Mouse (Mus musculus): Measurements from ENCODE around the gene Ssbp3. TPM values are rescaled to one million over a fixed set of nuclear protein-coding genes. Genes with fewer than 3 reads are reported as not detected.
A peak's percentile ranks its signal among the peaks of the same experiment; 100 is the strongest.

Ssbp3 gene
- total RNA-seq, 1 experiment from 2014 or later: 53.3 TPM

DNA sequence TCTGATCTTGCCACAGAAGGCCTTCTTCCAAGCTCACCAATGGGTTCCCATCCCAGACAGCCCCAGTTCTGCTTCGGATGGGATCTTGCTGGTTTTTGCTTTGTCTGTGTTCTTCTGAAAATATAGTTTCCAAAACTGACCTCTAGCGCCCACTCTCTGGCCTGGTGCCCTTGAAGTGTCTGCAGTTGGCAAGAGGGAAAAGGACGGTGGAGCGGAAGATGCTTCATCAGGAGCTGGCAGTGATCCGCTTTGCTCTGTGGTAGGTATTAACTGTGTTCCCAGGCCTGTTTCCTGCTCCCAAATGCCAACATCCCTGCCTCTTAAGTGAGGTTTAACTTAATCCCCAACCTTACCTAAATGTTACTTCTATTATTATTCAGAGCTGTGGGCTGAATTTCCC is 43.3 kb downstream of the Ssbp3 start:
- ATAC-seq (replicated peaks; ENCODE audit: low read depth, poor library complexity, severe bottlenecking): no peak

DNA sequence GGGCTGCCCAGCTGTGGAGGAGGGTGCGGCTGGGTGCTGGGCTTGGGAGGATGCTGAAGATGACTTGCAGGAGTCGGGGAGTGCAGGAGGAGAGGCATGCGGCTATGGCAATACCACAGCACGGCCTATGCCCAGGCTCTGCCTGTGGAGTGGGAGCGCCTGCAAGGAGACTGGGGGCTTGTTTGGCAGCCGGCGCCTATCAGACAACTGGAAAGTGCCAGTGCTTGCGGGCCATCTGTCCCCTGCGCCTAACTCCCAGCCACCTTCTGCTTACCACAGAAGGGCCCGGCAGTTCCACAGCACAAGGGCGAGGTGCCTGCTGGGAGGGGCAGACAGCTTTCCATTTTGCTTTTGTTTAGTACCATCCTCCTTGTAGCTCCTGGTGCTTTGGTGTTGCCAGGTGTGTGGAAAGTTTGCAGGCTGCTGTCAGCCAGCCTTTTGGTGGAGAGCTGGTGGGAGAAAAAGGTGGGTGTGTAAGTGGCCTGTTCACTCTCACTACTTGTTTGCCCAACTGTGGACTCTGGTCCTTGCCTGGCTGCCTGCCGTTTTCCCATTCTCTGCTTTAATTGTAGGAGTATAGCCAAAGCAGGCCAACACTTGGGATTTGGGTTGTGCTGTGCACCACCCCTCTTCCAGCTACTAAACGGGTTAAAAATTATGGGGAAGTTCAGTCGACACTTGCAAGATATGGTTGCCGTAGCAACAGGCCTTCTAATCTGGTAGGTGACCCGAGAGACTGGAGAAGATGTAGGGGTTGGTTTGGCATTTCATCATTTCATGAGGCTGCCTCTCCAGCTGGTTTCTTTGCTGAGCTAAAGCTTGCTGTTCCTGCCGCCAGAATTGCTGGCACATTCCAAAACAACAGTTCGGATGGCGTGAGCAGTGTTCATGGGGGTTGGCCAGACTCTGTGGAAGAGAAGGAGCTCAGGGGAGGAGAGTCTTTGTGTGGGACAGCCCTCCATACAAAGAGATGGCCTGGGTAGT is 45.5 kb downstream of the Ssbp3 start:
- peak; percentile 65 for ATAC-seq (replicated peaks; ENCODE audit: low read depth, poor library complexity, severe bottlenecking)

DNA sequence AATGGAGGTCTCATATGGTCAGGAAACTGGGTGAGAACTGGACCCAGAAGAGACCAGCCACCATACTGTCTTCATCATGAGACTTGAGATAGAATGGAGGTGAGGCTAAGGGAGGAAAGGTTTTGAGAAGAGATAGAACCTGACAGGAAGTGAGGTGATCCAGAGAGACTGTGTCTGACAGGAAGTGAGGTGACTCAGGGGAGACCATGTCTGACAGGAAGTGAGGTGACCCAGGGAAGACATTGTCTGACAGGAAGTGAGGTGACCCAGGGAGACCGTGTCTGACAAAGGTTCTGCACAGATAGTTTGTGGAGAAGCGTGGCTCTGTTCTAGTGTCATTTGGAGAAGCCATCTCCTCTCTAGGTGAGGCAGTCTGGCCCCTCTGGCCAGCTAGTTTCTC is 47.6 kb downstream of the Ssbp3 start:
- no peak for ATAC-seq (replicated peaks; ENCODE audit: low read depth, poor library complexity, severe bottlenecking)

DNA sequence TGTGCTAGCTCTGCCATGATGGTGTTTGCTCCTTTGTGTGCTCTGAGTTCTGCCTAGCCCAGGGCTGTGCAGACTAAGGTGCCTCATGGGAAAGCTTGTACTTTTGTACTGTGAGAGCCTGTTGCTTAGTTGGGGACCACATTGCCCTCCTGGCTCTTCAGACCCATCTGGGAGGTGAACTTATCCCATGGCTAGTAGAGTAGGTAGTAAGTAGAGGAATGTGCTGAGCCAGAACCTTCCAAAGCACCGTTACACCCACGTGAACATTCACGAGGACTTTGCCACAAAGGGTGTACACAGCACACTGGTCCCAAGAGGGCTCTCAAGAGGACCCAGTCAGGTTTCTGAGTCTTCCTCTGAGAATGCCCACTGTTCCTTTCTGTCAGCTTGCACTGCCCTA is 48.1 kb downstream of the Ssbp3 start:
- no peak for ATAC-seq (replicated peaks; ENCODE audit: low read depth, poor library complexity, severe bottlenecking)

DNA sequence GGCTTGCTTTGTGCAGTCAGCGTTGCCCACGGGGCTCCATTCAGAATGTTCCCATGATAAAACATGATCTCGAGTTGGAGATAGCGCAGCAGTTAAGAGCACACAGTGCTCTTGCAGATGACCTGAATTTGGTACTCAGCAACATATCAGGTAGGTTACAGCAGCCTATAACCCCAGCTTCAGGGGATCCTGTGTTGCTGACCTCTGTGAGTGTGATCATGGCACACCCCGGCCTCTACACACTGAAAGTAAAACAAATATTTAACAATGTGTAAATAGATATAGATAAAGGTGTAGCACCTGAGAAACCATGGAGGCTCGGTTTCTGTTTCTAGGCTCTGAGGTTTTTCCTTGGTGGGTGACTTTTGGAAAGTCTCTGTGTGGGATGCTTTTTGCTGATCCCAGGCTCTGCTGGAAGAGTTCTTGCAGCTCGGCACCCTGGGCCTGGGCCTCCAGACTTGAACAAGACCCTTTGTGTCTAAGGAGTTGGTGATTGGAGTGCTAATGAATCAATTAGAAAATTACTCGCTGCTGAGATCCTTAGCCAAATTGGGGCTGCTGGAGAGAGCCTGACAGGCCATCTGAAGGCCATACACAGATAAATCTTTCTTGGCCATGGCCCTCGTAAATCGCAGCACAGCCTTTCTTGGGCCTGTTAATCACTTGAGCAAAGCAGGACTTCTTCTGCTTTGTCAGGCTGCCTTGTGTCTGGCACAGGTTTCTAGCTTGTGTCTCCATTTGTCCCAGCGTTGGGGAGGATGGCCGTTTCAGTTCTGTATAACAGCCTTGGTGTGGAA is 49.2 kb downstream of the Ssbp3 start:
- no peak for ATAC-seq (replicated peaks; ENCODE audit: low read depth, poor library complexity, severe bottlenecking)

DNA sequence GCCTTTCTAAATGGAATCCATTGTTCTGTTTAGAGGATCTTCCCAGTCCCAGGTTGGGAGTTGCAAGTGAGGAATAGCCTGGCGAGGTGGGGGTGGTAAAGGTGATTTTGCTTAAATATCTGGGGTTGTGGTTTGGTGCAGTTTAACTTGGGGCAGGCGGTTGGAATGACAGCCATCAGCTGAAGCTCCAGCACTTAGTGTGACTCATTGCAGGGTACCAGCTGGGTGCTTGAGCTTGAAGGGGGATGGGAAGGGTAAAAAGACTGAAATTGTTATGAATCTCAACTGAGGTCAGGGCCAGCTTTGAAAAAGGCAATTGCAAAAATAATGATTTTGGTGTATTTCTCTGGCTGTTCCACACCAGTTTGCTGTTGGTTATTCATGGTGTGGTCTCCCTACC is 50.0 kb downstream of the Ssbp3 start:
- ATAC-seq (replicated peaks; ENCODE audit: low read depth, poor library complexity, severe bottlenecking): no peak

DNA sequence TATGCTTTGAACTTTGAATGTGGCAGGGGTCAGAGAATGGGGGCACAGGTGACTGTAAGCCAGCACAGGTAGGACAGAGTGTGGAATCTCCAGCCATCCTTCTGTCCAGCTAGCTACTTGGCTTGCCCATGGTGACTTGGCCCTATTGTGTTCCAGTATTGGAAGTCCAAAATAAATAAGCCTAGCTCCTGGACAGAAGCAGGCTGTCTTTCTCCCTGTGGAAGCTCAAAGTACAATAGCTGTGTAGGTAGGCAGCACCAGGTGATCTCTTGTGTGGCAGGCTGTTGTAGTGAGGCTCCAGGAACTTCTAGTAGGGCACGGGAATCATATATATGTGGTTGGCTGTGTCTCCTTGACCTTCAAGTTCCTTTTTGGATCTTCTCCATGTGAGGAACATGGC is 50.8 kb downstream of the Ssbp3 start:
- no peak for ATAC-seq (replicated peaks; ENCODE audit: low read depth, poor library complexity, severe bottlenecking)

DNA sequence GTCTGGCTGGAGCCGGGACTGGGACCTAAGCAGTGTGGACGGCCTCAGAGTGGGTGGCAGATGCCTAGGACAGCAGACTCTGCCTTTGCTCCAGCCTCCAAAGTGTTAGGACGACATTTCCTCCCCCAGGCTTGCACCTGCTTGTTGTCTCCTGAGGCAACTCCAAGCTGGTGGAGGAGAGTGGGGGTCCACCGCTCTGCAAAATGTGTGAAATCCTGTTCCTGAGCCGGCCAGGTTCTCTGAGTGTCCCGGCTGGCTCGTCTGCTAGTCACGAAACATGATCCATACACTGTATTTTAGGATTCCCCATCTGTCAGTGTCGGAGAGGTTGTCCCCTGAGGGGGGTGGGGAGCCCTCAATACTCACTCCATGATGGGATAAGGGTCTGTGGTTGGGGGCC is 53.9 kb downstream of the Ssbp3 start:
- no peak for ATAC-seq (replicated peaks; ENCODE audit: low read depth, poor library complexity, severe bottlenecking)

DNA sequence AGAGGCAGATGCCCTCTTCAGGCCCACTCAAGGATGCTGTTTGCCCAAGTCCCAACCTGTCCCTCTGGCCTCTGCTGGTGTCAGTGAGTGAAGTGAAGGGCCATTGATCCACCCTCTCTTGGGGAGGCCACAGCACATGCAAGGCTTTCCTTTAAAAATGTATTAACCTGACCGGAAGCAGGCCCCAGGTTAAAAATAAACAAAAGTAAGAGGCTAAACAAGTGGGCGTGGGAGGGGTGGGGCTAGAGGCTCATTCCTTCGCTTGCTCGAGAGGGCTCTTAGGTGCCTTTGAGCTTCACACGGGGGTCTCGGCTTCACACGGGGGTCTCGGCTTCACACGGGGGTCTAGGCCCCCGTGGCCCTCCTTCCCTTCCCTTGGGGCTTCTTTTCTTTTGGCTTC is 54.5 kb downstream of the Ssbp3 start:
- no peak for ATAC-seq (replicated peaks; ENCODE audit: low read depth, poor library complexity, severe bottlenecking)

DNA sequence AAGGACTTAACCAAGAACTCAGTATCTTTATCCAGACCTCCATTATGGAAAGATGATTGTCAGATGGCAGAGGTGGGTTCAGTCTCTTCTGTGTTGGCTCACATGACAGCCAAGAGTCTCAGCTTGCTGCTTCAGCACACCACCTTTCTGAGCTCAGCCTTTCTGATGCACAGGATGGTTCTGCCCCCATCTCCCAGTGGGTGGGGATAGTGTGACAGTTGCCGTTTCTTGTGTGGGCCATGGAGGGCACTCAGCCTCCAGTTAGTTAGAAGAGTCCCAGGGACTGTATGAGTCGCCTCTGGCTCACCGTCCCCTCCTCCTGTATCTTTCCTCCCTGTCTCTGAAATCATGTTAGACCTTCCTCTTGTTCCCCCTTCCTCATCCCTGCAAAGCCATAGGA is 55.9 kb downstream of the Ssbp3 start:
- no peak for ATAC-seq (replicated peaks; ENCODE audit: low read depth, poor library complexity, severe bottlenecking)

DNA sequence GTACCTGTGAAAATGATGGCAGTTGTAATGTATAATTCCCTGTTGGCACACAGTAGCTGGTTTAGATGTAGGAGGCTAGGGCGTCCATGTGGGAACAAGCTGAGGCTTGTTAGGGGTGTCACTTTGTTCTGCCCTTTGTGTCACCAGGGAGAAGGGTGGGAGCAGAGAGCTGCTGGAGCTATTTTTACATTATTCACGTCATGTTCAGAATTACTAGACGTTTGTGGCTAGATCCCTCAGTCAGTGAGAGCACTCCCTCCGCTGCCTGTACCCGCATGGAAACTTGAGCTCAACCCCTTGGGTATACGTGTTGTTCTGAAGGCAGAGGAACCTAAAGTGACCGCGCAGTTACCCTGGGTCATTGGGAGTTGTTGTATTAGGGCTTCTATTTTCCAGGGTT is 58.4 kb downstream of the Ssbp3 start:
- peak; percentile 40; the same call in 1 of the 2 replicates for ATAC-seq (replicated peaks; ENCODE audit: low read depth, poor library complexity, severe bottlenecking)

DNA sequence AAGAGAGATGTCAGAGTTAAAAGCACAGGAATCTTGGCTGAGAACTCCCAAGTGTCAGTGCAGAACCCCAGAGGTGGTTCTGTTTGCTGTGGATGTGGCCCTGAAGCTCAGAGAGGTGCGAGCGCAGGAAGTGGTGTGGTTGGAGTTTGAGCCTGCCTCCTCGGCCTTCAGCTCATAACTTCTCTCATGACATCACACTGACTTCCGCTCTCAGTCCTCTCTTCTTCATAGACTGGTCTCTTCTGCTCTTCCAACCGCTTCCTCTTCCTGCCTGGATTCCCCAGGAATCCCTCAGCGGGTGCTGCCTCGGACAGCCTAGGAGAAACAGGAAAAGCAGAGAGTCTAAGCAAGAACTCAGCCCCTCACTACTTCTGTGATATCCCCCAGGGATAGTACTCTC is 60.3 kb downstream of the Ssbp3 start:
- ATAC-seq (replicated peaks; ENCODE audit: low read depth, poor library complexity, severe bottlenecking): peak; percentile 90

DNA sequence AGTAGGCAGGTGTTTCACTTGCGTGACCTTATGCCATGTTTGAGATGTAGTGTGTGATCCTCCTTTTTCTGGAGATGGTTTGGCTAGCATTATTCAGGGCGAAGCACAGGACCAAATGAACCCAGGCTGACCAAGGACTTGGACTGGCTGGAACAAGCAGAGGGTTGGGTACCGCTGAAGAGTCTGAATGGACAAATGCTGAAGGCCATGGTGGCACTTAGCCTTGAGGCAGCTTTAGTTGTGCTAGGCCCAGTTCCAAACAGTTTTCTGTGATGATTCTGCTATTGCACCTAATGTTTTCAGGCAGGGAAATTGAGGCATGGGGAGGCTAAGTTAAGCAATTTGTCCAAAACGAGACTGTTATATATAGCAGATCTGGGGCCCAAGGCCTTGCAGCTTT is 61.6 kb downstream of the Ssbp3 start:
- ATAC-seq (replicated peaks; ENCODE audit: low read depth, poor library complexity, severe bottlenecking): no peak

DNA sequence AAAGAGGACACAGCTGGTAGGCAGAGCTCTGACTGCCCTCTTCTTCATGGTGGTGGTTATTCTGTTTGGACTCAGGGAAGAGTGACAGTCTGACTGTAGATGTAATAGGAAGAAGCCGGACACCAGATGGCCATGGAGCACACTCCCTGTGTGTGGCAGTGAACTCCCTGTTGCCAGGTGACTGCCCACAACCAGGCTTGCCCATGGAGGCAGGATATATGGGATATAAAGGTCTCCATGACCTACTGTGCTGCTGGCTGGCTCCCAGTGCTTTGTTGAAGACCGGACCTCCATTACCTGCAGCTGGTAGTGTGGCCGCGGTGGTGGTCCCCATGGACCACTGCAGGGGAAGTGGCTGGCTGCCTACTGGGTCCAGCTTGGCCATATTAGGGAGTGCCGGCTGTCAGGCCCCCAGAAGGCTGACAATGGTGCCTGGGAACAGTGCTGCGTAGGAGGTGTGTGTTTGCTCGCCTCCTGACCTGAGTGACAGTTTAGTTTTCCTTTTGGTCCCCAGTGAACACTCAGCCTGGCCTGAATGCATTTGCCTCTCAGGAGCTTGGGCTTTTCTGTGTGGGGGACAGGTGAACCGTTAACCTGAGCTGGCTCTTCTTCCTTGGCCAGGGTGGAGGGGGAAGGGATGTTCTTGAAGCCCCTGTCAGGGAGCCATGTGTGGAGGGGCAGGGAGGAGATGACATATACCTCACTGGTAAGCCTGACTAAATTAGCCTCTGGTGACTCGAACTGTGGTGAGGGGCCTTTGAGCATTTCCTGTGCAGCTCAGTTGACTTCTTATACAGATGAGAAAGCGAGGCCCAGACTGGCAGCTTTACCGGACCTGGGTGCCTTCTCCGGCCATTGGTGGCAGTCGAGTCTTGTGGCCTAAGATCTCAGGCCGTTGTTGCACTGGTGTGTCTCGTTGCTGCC is 62.2 kb downstream of the Ssbp3 start:
- ATAC-seq (replicated peaks; ENCODE audit: low read depth, poor library complexity, severe bottlenecking): no peak

DNA sequence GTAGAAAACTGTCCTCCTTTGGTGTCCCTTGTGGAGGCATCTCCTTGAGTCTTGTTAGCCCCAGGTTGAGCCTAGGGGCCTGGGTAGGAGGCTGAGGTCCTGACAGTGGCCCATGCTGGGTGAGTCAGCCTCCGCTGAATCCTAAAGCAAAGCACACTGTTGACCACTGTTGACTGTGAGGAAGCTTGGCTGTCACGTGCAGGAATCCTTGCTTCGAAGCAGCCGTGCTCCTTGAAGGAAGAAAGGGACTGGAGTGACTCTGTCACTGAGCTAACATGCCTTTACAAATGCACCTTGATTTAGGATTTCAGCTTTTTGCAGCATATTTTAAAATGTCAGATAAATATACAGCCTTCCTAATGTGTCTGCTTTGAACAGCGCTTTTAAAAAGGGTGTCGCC is 64.8 kb downstream of the Ssbp3 start:
- no peak for ATAC-seq (replicated peaks; ENCODE audit: low read depth, poor library complexity, severe bottlenecking)

DNA sequence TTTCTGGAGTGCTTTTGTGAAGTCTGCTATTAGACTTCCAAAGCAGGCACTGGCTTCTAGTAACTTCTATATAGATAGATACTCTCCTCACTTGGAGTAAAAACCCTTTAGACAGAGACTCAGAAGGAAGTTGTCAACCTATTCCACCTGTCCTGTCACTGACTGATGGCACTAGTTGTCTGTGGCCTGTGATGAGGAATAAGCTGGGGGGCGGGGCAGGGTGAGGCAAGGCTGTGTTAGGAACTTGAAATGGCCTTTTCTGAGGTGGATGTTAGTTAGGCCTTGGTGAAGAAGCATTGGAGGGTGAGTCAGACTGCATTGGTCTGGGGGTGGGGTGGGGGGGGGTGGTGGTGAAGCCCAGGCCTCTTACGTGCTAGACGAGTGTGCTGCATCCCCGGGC is 65.4 kb downstream of the Ssbp3 start:
- ATAC-seq (replicated peaks; ENCODE audit: low read depth, poor library complexity, severe bottlenecking): no peak

DNA sequence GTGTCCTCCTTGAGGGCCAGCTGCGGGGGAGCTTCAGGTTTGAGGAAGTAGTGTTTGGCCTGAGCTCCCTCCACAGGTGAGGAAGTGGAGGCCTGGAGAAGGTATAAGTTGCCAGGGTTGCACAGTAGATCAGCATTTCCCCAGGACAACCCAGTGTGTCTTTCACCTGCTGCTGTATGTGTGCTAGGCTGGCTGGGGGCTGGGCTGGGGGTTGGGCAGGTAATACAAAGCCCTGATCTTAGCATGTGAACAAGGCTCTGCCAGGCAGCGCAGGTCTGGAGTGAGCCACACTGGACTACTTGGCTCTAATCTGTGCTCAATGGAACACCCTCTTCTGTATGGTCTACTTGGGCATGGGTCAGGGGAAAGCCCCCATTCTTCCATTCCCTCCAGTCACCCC is 66.1 kb downstream of the Ssbp3 start:
- ATAC-seq (replicated peaks; ENCODE audit: low read depth, poor library complexity, severe bottlenecking): no peak

DNA sequence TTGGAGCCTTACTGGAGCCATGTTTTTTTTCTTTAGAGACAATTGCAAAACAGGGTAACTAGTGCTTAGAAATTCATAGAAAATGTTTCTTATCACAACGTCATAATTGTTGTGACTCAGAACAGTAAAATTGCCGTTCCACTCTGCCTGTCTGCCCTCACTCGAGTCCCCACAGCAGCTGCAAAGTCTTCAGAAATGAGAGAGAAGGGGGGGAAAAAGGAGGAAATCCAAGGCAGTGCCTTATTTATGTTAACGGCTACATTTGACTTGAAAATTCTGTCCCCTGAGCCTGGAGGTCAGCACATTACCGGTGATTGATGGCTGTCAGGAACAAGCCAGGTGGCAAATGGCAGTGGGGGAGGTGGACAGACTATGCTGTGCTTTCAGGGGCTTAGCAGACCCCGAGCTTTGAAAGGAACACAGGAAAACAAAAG is 66.7 kb downstream of the Ssbp3 start:
- no peak for ATAC-seq (replicated peaks; ENCODE audit: low read depth, poor library complexity, severe bottlenecking)

DNA sequence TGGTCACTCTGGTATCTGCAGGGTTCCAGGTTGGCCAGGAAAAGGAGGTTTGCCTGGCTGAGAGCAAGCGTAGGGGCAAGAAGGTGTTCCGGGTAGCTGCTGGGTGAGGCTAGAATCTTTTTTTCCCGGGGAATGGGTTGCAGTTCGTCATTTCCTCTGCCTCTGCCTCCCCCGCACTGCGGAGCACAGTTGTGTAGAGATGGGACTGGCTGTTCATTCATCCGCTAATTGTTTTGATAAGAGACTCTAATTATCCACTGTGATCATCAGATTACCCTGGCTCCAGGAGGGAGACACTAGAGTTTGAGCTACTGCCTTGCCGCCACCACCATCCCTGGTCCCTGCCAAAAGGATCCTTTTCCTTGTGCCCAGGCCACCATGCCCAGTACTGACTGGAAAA is 67.9 kb downstream of the Ssbp3 start:
- no peak for ATAC-seq (replicated peaks; ENCODE audit: low read depth, poor library complexity, severe bottlenecking)

DNA sequence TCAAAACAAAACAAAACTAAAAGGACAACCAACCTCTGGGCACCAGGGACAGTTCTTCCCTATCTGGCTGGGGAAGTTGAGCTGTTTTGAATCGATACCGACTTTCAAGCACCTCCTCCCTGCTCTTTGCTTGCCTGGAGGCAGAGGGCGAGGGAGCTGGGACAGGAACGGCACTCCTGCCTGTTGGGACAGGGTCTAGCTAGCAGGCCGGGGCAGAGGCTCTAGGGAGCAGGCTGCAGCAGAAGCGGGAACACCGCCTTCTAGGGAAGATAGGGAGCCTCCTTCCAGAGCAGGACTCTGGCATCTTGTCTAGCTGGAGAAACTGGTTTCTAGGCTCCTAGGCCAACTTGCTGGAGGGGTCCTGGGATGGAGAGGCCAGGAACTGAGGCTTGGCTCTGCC is 70.2 kb downstream of the Ssbp3 start:
- peak; percentile 46; the same call in 1 of the 2 replicates for ATAC-seq (replicated peaks; ENCODE audit: low read depth, poor library complexity, severe bottlenecking)

Measured in common myeloid progenitor, adult 5-6 weeks (primary cell).